Mouse (Mus musculus): ENCODE results near the gene Fat3.

Fat3 gene

GRCm38 (mm10) chr9:15886756-15887155 is 614.3 kb downstream of the Fat3 start:
- no peak for DNase-seq (ENCODE audit: inconsistent ontology term)

GRCm38 (mm10) chr9:15880754-15881153 is 620.3 kb downstream of the Fat3 start:
- no peak for DNase-seq (ENCODE audit: inconsistent ontology term)

GRCm38 (mm10) chr9:15880160-15880603 is 620.9 kb downstream of the Fat3 start:
- DNase-seq (ENCODE audit: inconsistent ontology term) = peak; percentile 31

GRCm38 (mm10) chr9:15874506-15875160 is 626.5 kb downstream of the Fat3 start, which contains the start of gene Mtnr1b:
Mtnr1b (minus strand) TSS chr9:15874556.
- DNase-seq (ENCODE audit: inconsistent ontology term) = no peak

GRCm38 (mm10) chr9:15870013-15870412 is 631.1 kb downstream of the Fat3 start:
- no peak for DNase-seq (ENCODE audit: inconsistent ontology term)

GRCm38 (mm10) chr9:15869456-15869855 is 631.6 kb downstream of the Fat3 start:
- DNase-seq (ENCODE audit: inconsistent ontology term) = no peak

- no peak for DNase-seq (ENCODE audit: inconsistent ontology term)
These were observed 634.6 kb downstream of the Fat3 start for GRCm38 (mm10) chr9:15866280-15867072.

- DNase-seq (ENCODE audit: inconsistent ontology term) = no peak
These were observed 639.7 kb downstream of the Fat3 start for GRCm38 (mm10) chr9:15861402-15861801.
